Mouse (Mus musculus): ENCODE data around the gene Dnm3. TPM values are rescaled to one million over a fixed set of nuclear protein-coding genes. Genes with fewer than 3 reads are reported as not detected.

Gene Dnm3
- total RNA-seq, 2 experiments from 2014 or later: 5.0 to 6.3 TPM

GRCm38 (mm10) chr1:162186470-162187351, 291.1 kb downstream of the Dnm3 start:
- intact Hi-C loops (cut with DNase I; ENCODE audit: low total_unique reads): no loop called here
- no peak for DNase-seq

- intact Hi-C loops (cut with DNase I; ENCODE audit: low total_unique reads): no loop called here
- DNase-seq: peak; percentile 77
Observed at GRCm38 (mm10) chr1:162184003-162184748, 293.7 kb downstream of the Dnm3 start.

GRCm38 (mm10) chr1:162183438-162183837, 294.4 kb downstream of the Dnm3 start:
- intact Hi-C loops (cut with DNase I; ENCODE audit: low total_unique reads): no loop called here
- no peak for DNase-seq

GRCm38 (mm10) chr1:162181187-162181975, 296.5 kb downstream of the Dnm3 start:
- DNase-seq: no peak
- intact Hi-C loops (cut with DNase I; ENCODE audit: low total_unique reads): no loop called here

GRCm38 (mm10) chr1:162180451-162180850, 297.4 kb downstream of the Dnm3 start:
- intact Hi-C loops (cut with DNase I; ENCODE audit: low total_unique reads): no loop called here
- no peak for DNase-seq

GRCm38 (mm10) chr1:162179401-162179800, 298.4 kb downstream of the Dnm3 start:
- intact Hi-C loops (cut with DNase I; ENCODE audit: low total_unique reads): no loop called here
- DNase-seq: no peak

GRCm38 (mm10) chr1:162172806-162173205, 305.0 kb downstream of the Dnm3 start:
- DNase-seq: no peak
- intact Hi-C loops (cut with DNase I; ENCODE audit: low total_unique reads): no loop called here

GRCm38 (mm10) chr1:162163687-162164484, 313.9 kb downstream of the Dnm3 start:
- intact Hi-C loops (cut with DNase I; ENCODE audit: low total_unique reads): no loop called here
- peak; percentile 30 for DNase-seq

GRCm38 (mm10) chr1:162162677-162163076, 315.2 kb downstream of the Dnm3 start:
- intact Hi-C loops (cut with DNase I; ENCODE audit: low total_unique reads): no loop called here
- no peak for DNase-seq

- intact Hi-C loops (cut with DNase I; ENCODE audit: low total_unique reads): no loop called here
- DNase-seq: no peak
Observed at GRCm38 (mm10) chr1:162162249-162162648, 315.6 kb downstream of the Dnm3 start.

GRCm38 (mm10) chr1:162160718-162161117, 317.1 kb downstream of the Dnm3 start:
- intact Hi-C loops (cut with DNase I; ENCODE audit: low total_unique reads): no loop called here
- DNase-seq: no peak

- DNase-seq: no peak
- intact Hi-C loops (cut with DNase I; ENCODE audit: low total_unique reads): no loop called here
Observed at GRCm38 (mm10) chr1:162158486-162158885, 319.3 kb downstream of the Dnm3 start.

GRCm38 (mm10) chr1:162157659-162158058, 320.2 kb downstream of the Dnm3 start:
- intact Hi-C loops (cut with DNase I; ENCODE audit: low total_unique reads): no loop called here
- DNase-seq: no peak

GRCm38 (mm10) chr1:162156873-162157272, 321.0 kb downstream of the Dnm3 start:
- intact Hi-C loops (cut with DNase I; ENCODE audit: low total_unique reads): no loop called here
- no peak for DNase-seq

GRCm38 (mm10) chr1:162155546-162155945, 322.3 kb downstream of the Dnm3 start:
- no peak for DNase-seq
- intact Hi-C loops (cut with DNase I; ENCODE audit: low total_unique reads): no loop called here

- DNase-seq: no peak
- intact Hi-C loops (cut with DNase I; ENCODE audit: low total_unique reads): no loop called here
Observed at GRCm38 (mm10) chr1:162153118-162153517, 324.7 kb downstream of the Dnm3 start.

- DNase-seq: no peak
- intact Hi-C loops (cut with DNase I; ENCODE audit: low total_unique reads): no loop called here
Observed at GRCm38 (mm10) chr1:162149730-162150129, 328.1 kb downstream of the Dnm3 start.

GRCm38 (mm10) chr1:162147554-162147953, 330.3 kb downstream of the Dnm3 start:
- DNase-seq: no peak
- intact Hi-C loops (cut with DNase I; ENCODE audit: low total_unique reads): no loop called here

GRCm38 (mm10) chr1:162145748-162146147, 332.1 kb downstream of the Dnm3 start:
- intact Hi-C loops (cut with DNase I; ENCODE audit: low total_unique reads): no loop called here
- no peak for DNase-seq
